Mouse (Mus musculus) midbrain, postnatal 0 days (tissue): ENCODE measurements around the gene Prkacb. TPM values are rescaled to one million over a fixed set of nuclear protein-coding genes. Genes with fewer than 3 reads are reported as not detected.
A peak's percentile ranks its signal among the peaks of the same experiment; 100 is the strongest.

Experiments
- ATAC-seq: fragments of 200-750 bp; cut with Nextera tagmentation; 2 replicates; pipeline ENCODE4 v1.8.0; 2017; ENCODE audit warnings: moderate number of reproducible peaks, mild to moderate bottlenecking, moderate TSS enrichment, moderate library complexity; ENCODE audit not compliant: low FRiP score
- DNase-seq: peaks from one replicate; pipeline ENCODE4 v3.0.0-alpha.2; 2015; ENCODE audit warnings: low spot score
- H3K27ac ChIP-seq: fragments of 300-500 bp; sonication (generic); 2 replicates; pipeline ENCODE4 v1.5.1; 2014; ENCODE audit warnings: low read depth, mild to moderate bottlenecking, low read length, mixed read lengths
- H3K27me3 ChIP-seq: fragments of 300-500 bp; sonication (generic); 2 replicates; pipeline ENCODE4 v1.6.1; 2014; ENCODE audit warnings: low read length, control low read depth, mixed read lengths; ENCODE audit not compliant: insufficient read depth
- H3K36me3 ChIP-seq: fragments of 300-500 bp; sonication (generic); 2 replicates; pipeline ENCODE4 v1.6.1; 2014; ENCODE audit warnings: low read length, control low read depth, mixed read lengths; ENCODE audit not compliant: insufficient read depth
- H3K4me1 ChIP-seq: fragments of 300-500 bp; sonication (generic); 2 replicates; pipeline ENCODE4 v1.6.1; 2014; ENCODE audit warnings: mild to moderate bottlenecking, control low read depth, antibody characterized with exemption, low read length, mixed read lengths; ENCODE audit not compliant: insufficient read depth
- H3K4me2 ChIP-seq: fragments of 300-500 bp; sonication (generic); 2 replicates; pipeline ENCODE4 v1.6.1; 2014; ENCODE audit warnings: low read depth, mild to moderate bottlenecking, low read length, mixed read lengths; ENCODE audit not compliant: poor library complexity, severe bottlenecking
- H3K4me3 ChIP-seq: fragments of 300-500 bp; sonication (generic); 2 replicates; pipeline ENCODE4 v1.5.1; 2014; ENCODE audit warnings: low read depth, mild to moderate bottlenecking, low read length, moderate library complexity
- H3K9ac ChIP-seq: fragments of 300-500 bp; sonication (generic); replicated peaks from 2 replicates; pipeline ENCODE4 v1.6.1; 2014; ENCODE audit warnings: mild to moderate bottlenecking, low read length, moderate library complexity, mixed read lengths; ENCODE audit not compliant: poor library complexity, severe bottlenecking
- H3K9me3 ChIP-seq: fragments of 300-500 bp; sonication (generic); 2 replicates; pipeline ENCODE4 v1.6.1; 2016; ENCODE audit warnings: low read length, control low read depth
- CTCF ChIP-seq: IDR thresholded peaks from 2 replicates; pipeline ENCODE4 v1.5.1; 2016; ENCODE audit warnings: antibody characterized with exemption, mild to moderate bottlenecking
- WGBS: fragments of 180-500 bp; shearing (Covaris S2); extraction: QIAGEN DNeasy Blood & Tissue Kit; methylation state at CpG from one replicate; pipeline ENCODE4 v1.1.7; 2014; 5-methylcytosine and 5-hydroxymethylcytosine counted together
- polyA plus RNA-seq: library from polyadenylated mRNA; unstranded; fragments of >200 nt; fragmentation: Nextera tagmentation; extraction: Ambion mirVana; gene quantifications from 2 replicates; pipeline ENCODE4 v1.2.1, GENCODE M21; 2015
- total RNA-seq: library from RNA; depleted of rRNA; stranded (reverse); fragments of >200 nt; gene quantifications from 2 replicates; pipeline ENCODE4 v1.2.3, GENCODE M21; 2014

The Prkacb gene
- total and polyA plus RNA-seq, 2 experiments from 2014 or later, result 221 to 311 TPM

DNA sequence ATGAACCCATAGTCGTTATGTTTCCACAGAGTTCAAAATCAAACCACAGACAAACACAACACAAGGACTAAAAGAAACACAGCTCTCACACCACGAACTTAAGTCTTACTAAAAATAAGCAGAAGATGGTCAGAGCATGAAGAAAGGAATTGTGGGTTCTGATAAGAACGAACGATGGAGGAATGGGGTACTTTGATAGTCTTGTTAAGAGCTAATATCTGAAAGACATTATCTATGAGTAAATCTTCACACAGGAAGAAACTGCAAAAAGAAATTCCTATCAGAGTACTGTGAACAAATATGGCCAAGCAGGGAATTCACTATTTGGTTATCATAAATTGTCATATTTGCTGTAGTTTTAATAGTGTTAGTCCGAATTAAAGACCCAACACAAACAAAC is 36.1 kb downstream of the Prkacb start:
- WGBS, result 84% methylated on average over 5 of the region's 5 CpGs
- no peak overlapping the region for H3K4me3 ChIP-seq
- H3K4me2 ChIP-seq, result no peak overlapping the region
- no peak overlapping the region for H3K27ac ChIP-seq
- H3K4me1 ChIP-seq, result no peaks in the 10 kb centered on the region
- H3K36me3 ChIP-seq, result no peaks in the 10 kb centered on the region
- H3K27me3 ChIP-seq, result no peaks in the 10 kb centered on the region
- H3K9me3 ChIP-seq, result no peaks in the 10 kb centered on the region
- ATAC-seq (no peak), DNase-seq (no peak)
- H3K9ac ChIP-seq, result no peak overlapping the region
- TF ChIP-seq CTCF, result no peak

DNA sequence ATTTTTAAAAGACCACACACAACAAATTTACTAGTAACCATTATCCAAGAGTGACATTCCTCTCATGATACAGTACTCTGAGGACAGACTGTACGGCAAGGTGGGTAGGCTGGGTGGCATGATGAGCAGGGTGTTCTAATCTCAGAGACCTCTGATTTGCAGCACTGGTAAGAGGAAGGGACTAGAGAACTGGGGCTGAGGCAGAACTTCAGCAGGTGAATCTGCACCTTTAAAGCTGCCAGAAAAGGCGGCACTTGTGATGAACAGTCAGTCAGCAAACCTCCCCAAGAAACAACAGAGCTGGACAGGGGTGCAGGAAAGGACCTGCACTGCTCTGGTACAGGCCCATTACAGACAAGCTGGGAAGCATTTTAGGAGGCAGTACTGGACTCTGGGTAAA is 41.9 kb downstream of the Prkacb start:
- Histone ChIP-seq H3K4me1 (peaks cover 25% of the 10 kb centered on the region), H3K4me3 (peak overlapping the region; percentile 49), H3K36me3 (no peaks in the 10 kb centered on the region), H3K27ac (peak overlapping the region; percentile 94), H3K4me2 (peak overlapping the region; percentile 56), H3K27me3 (no peaks in the 10 kb centered on the region), H3K9ac (peak overlapping the region; percentile 75; the same call in 1 of the 2 replicates), H3K9me3 (no peaks in the 10 kb centered on the region)
- DNase-seq (no peak), ATAC-seq (no peak)
- WGBS, result 45% methylated on average over 2 of the region's 2 CpGs
- TF ChIP-seq CTCF, result no peak

DNA sequence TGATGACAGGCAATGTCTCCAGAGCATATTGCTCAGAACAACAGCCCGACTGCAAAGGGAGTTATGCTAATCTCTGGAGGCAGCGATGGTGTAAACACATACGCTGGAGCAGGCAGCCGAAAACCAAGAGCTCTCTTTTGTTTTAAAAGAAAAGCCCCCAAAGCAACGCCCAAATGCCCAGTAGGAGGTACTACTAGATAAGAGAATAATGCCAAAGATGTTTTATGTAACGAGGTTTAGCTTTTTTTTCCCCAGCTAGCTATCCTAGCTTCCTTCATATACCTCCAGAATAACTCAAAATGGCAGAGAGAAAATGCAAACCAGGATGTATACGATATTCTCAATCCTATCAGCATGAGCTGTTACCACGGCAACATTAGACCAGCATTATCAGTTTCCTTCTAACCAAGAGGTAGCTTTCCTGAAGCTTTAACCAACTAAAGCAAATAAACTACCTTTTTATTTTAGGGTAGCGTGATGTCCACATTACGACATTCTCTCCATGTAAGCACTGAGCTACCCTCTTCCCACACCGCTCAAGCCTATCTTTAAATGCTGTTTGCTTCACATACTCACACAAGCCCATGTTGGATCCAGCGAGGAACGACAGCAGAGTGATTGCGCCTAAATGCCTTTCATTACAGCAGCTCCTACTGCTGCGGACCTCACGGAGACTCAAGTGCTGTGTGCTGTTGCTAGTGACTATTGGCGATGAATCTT is 42.7 kb downstream of the Prkacb start:
- H3K9me3 ChIP-seq, result no peaks in the 10 kb centered on the region
- TF ChIP-seq CTCF, result peak; percentile 20
- no peaks in the 10 kb centered on the region for H3K36me3 ChIP-seq
- H3K9ac ChIP-seq, result peak overlapping the region; percentile 75
- peaks cover 25% of the 10 kb centered on the region for H3K4me1 ChIP-seq
- H3K4me2 ChIP-seq, result peak overlapping the region; percentile 56
- ATAC-seq (peak; percentile 71; the same call in 1 of the 2 replicates), DNase-seq (peak; percentile 79)
- peak overlapping the region; percentile 49 for H3K4me3 ChIP-seq
- WGBS, result 6% methylated on average over 17 of the region's 17 CpGs
- H3K27me3 ChIP-seq, result no peaks in the 10 kb centered on the region
- H3K27ac ChIP-seq, result peak overlapping the region; percentile 94

DNA sequence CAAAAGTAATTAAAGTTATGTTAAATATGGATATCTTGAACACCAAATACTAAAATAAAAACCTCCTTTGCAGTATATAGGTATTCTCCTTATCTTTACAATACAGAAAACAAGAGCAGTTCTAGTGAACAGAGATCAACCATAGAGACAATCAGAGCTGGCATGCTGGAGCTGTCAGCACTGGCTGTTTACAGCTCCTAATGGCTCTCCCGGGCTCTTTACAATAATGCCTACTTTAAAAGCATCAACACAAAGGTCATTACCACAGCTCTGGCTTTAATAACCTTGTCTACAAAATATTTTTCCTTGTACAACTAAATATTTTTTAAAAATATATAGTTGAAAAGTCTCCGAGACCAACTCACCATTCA is 43.2 kb downstream of the Prkacb start:
- peak overlapping the region; percentile 75 for H3K9ac ChIP-seq
- TF ChIP-seq CTCF, result no peak
- DNase-seq, result peak; percentile 69
- WGBS, result 7% methylated on average over 2 of the region's 2 CpGs
- peak overlapping the region; percentile 94 for H3K27ac ChIP-seq
- no peaks in the 10 kb centered on the region for H3K9me3 ChIP-seq
- H3K27me3 ChIP-seq, result no peaks in the 10 kb centered on the region
- peak; percentile 38; the same call in 1 of the 2 replicates for ATAC-seq
- H3K4me1 ChIP-seq, result peaks cover 25% of the 10 kb centered on the region
- no peaks in the 10 kb centered on the region for H3K36me3 ChIP-seq
- H3K4me3 ChIP-seq, result peak overlapping the region; percentile 49
- H3K4me2 ChIP-seq, result peak overlapping the region; percentile 56

DNA sequence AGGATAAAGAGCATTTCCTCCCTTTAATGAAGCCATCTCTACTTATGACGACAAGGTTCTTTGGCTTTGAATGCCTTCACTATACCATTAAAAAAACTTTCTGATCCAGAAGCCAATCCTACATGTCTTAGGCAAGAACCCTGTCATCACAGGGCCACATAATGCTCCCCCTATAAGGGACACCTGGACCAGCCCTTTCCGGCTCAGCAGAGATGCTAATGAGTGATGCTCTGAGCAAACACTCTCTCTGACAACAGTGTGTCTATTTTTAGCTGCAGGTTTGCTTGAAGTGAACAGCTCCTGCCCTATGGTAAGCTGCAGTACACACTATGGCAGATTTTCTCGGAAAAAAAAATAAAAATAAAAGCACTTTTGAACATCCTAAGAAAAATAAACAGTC is 43.9 kb downstream of the Prkacb start:
- no peak for TF ChIP-seq CTCF
- WGBS, result 29% methylated on average over 3 of the region's 3 CpGs
- H3K4me2 ChIP-seq, result peak overlapping the region; percentile 55

DNA sequence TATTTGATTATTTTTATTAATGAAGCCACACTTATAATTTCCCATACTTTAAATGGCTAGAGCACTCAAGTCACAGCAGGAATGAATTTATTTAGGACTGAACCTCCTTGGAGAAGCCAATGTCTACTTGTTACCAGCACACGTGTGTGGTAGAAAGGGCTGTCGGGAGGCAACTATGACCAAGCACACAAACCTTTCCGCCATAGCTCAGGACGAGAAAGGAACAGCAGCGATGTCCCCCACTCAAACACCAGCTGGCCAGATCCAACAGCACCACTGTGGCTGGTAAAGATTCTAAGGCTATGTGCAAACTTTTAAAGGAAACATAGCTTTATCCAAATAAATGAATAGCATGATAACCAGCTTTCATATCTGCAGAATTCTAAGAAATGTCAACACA is 44.4 kb downstream of the Prkacb start:
- ATAC-seq, result no peak
- Histone ChIP-seq H3K9ac (peak overlapping the region; percentile 54; the same call in 1 of the 2 replicates), H3K9me3 (no peaks in the 10 kb centered on the region), H3K4me2 (peak overlapping the region; percentile 55), H3K4me3 (peak overlapping the region; percentile 45), H3K27ac (peak overlapping the region; percentile 82), H3K4me1 (peaks cover 25% of the 10 kb centered on the region), H3K27me3 (no peaks in the 10 kb centered on the region), H3K36me3 (no peaks in the 10 kb centered on the region)
- no peak for DNase-seq
- WGBS, result 74% methylated on average over 5 of the region's 5 CpGs
- no peak for TF ChIP-seq CTCF

More for the DNA sequence above, 43.9 kb downstream of the Prkacb start:
- Histone ChIP-seq H3K4me1 (peaks cover 25% of the 10 kb centered on the region), H3K27me3 (no peaks in the 10 kb centered on the region), H3K9ac (peak overlapping the region; percentile 54), H3K9me3 (no peaks in the 10 kb centered on the region), H3K4me3 (peak overlapping the region; percentile 45), H3K27ac (peak overlapping the region; percentile 82), H3K36me3 (no peaks in the 10 kb centered on the region)
- DNase-seq (peak; percentile 79), ATAC-seq (peak; percentile 73)
